Mouse (Mus musculus) yolk sac, embryonic 10.5 days (tissue): ENCODE measurements at regions not wholly inside any gene's neighbourhood (a gene's known extent, or its start where the extent isn't known, plus 50 kb on each side); places are given as distances from the start of the nearest gene placed in this dataset.
"Not testable (repeated sequence)": the region's sequence is repeated elsewhere in the genome, so short reads cannot be mapped to it uniquely, and the experiment has no call there.

Source experiments
- DNase-seq: peaks from one replicate; pipeline ENCODE4 v3.0.0-alpha.2; 2017; ENCODE audit warnings: low spot score

- DNase-seq, result no peak
Observed at GRCm38 (mm10) chrX:92981141-92981540, 305.1 kb upstream of the Arx start.

- DNase-seq, result no peak
Observed at GRCm38 (mm10) chrX:93002236-93002976, 283.8 kb upstream of the Arx start.

- no peak for DNase-seq
Observed at GRCm38 (mm10) chrX:93006681-93007080, 279.6 kb upstream of the Arx start.

- no peak for DNase-seq
Observed at GRCm38 (mm10) chrX:93011578-93011977, 274.7 kb upstream of the Arx start.

- DNase-seq, result no peak
Observed at GRCm38 (mm10) chrX:93016391-93016790, 269.9 kb upstream of the Arx start.

- DNase-seq, result no peak
Observed at GRCm38 (mm10) chrX:93041096-93041495, 245.1 kb upstream of the Arx start.

GRCm38 (mm10) chrX:93042736-93043135, 243.5 kb upstream of the Arx start:
- no peak for DNase-seq

GRCm38 (mm10) chrX:93048967-93049754, 237.1 kb upstream of the Arx start:
- DNase-seq, result no peak

- DNase-seq, result no peak
Observed at GRCm38 (mm10) chrX:93049755-93050143, 236.5 kb upstream of the Arx start.

GRCm38 (mm10) chrX:93059533-93059932, 226.7 kb upstream of the Arx start:
- DNase-seq, result no peak

- DNase-seq, result no peak
Observed at GRCm38 (mm10) chrX:93068884-93069283, 217.4 kb upstream of the Arx start.

GRCm38 (mm10) chrX:93069569-93070289, 216.5 kb upstream of the Arx start:
- DNase-seq, result peak; percentile 6

GRCm38 (mm10) chrX:93070290-93070611, 216.0 kb upstream of the Arx start:
- DNase-seq, result no peak

GRCm38 (mm10) chrX:93088976-93089375, 197.3 kb upstream of the Arx start:
- DNase-seq, result peak; percentile 1

- DNase-seq, result no peak
Observed at GRCm38 (mm10) chrX:93097551-93097950, 188.7 kb upstream of the Arx start.

GRCm38 (mm10) chrX:93107930-93108567, 178.2 kb upstream of the Arx start:
- DNase-seq, result no peak

GRCm38 (mm10) chrX:93154367-93154766, 131.9 kb upstream of the Arx start:
- DNase-seq, result not testable (repeated sequence)

GRCm38 (mm10) chrX:93159105-93159504, 127.1 kb upstream of the Arx start:
- no peak for DNase-seq

- DNase-seq, result no peak
Observed at GRCm38 (mm10) chrX:93160956-93161355, 125.3 kb upstream of the Arx start.
